In genomic region chr2:180396211-180396610, GRCm38 (mm10) we compare ENCODE assay signal across 21 mouse cellular contexts.
"Had no signal": no experiment of that assay in that cellular context is flagged by ENCODE, and none has a peak within 500 bp of the region (broad histone marks: within the 10 kb centered on the region; RNA-seq: fewer than 3 reads in every experiment).

No protein-coding gene starts in this region.

- ATAC-seq: liver, embryonic 12.5 days; midbrain, embryonic 15.5 days had no signal

- H3K4me3 ChIP-seq: layer of hippocampus, adult 2 months; limb, embryonic 10.5 days; limb, embryonic 13.5 days; liver, embryonic 12.5 days; liver, embryonic 15.5 days; lung, embryonic 15.5 days; megakaryocyte, embryonic 14.5 days; midbrain, embryonic 12.5 days; midbrain, embryonic 15.5 days; neural tube, embryonic 13.5 days had no signal

- DNase-seq: kidney, postnatal 25 days; layer of hippocampus, adult 9-11 months; liver; lung, adult 18-20 months; lung, postnatal 10 days; lung, postnatal 36 days; retina, postnatal 1 day; right cerebral cortex, postnatal 25 days; thymus, adult 18-20 months; thymus, postnatal 36 days had no signal

- H3K27ac ChIP-seq: kidney, postnatal 0 days; layer of hippocampus, adult 2 months; limb, embryonic 10.5 days; limb, embryonic 13.5 days; liver, embryonic 12.5 days; liver, embryonic 15.5 days; lung, embryonic 15.5 days; midbrain, embryonic 12.5 days; midbrain, embryonic 15.5 days; neural tube, embryonic 13.5 days had no signal

- H3K4me2 ChIP-seq: limb, embryonic 13.5 days; liver, embryonic 12.5 days; liver, embryonic 15.5 days; lung, embryonic 15.5 days; midbrain, embryonic 12.5 days; midbrain, embryonic 15.5 days; neural tube, embryonic 13.5 days had no signal

- H3K36me3 ChIP-seq: limb, embryonic 10.5 days; limb, embryonic 13.5 days; liver, embryonic 12.5 days; liver, embryonic 15.5 days; lung, embryonic 15.5 days; midbrain, embryonic 12.5 days; midbrain, embryonic 15.5 days; neural tube, embryonic 13.5 days had no signal

- H3K9me3 ChIP-seq: limb, embryonic 10.5 days; limb, embryonic 13.5 days; liver, embryonic 12.5 days; liver, embryonic 15.5 days; lung, embryonic 15.5 days; megakaryocyte, embryonic 14.5 days; midbrain, embryonic 12.5 days; midbrain, embryonic 15.5 days; neural tube, embryonic 13.5 days had no signal

- H3K4me1 ChIP-seq: limb, embryonic 13.5 days; liver, embryonic 12.5 days; liver, embryonic 15.5 days; lung, embryonic 15.5 days; midbrain, embryonic 12.5 days; midbrain, embryonic 15.5 days had no signal

- H3K9ac ChIP-seq: limb, embryonic 13.5 days; liver, embryonic 12.5 days; liver, embryonic 15.5 days; lung, embryonic 15.5 days; midbrain, embryonic 12.5 days; midbrain, embryonic 15.5 days; neural tube, embryonic 13.5 days had no signal

- H3K27me3 ChIP-seq: midbrain, embryonic 15.5 days had no signal
